Mouse (Mus musculus): ENCODE measurements around the gene Ppil6. TPM values are rescaled to one million over a fixed set of nuclear protein-coding genes. Genes with fewer than 3 reads are reported as not detected.

Ppil6 gene
- polyA plus RNA-seq, 1 experiment from 2014 or later: 0.80 TPM

DNA sequence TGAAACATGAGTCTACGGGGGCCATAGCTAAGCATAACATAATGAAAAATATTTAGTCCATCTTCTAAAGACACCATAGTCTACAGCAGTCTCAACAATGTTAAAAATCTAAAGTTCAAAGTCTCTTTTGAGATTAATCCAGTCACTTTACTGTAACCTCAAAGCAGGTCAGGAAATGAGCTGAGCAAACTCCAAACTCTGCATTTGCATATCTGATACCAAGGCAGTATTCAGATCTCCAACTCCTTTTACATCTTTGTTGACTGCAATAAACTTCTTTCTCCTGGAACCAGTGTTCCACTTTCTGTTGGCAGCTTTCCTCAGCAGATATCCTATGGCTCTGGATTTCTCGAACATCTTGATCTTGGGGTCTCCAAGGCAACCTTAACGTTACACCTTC is 19.5 kb upstream of the Ppil6 start:
- Histone ChIP-seq H3K36me3 (replicated peaks) (peaks cover 19% of the 10 kb centered on the region), H3K4me1 (peaks cover 11% of the 10 kb centered on the region), H3K27me3 (replicated peaks; ENCODE audit: low read depth, poor library complexity, severe bottlenecking) (no peaks in the 10 kb centered on the region), H3K27ac (replicated peaks) (no peak overlapping the region), H3K4me3 (no peak overlapping the region), H3K9me3 (no peaks in the 10 kb centered on the region)
- DNase-seq (ENCODE audit: low spot score): no peak
- WGBS: 86% methylated on average over 3 of the region's 3 CpGs

DNA sequence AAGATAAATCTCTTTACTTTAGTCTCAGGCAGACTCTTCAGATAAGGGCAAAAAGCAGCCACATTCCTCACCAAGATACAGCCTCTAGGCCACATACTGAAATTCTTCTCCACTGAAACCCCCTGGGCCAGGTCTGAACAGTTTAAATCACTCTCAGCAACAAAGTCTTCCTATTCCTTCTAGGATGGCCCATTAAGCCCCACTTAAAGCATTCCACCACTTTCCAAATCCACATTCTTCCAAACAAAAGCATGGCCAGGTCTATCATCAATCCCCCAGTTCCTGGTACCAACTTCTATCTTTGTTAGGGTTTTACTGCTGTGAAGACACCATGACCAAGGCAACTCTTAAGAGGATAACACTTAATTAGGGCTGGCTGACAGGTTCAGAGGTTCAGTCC is 17.7 kb upstream of the Ppil6 start:
- H3K27ac ChIP-seq (replicated peaks): no peak overlapping the region
- H3K27me3 ChIP-seq (replicated peaks; ENCODE audit: low read depth, poor library complexity, severe bottlenecking): no peaks in the 10 kb centered on the region
- DNase-seq (ENCODE audit: low spot score): no peak
- H3K36me3 ChIP-seq (replicated peaks): peaks cover 6% of the 10 kb centered on the region; the same call in 1 of the 2 replicates
- H3K4me3 ChIP-seq: no peak overlapping the region
- peaks cover 29% of the 10 kb centered on the region for H3K4me1 ChIP-seq
- H3K9me3 ChIP-seq: no peaks in the 10 kb centered on the region

DNA sequence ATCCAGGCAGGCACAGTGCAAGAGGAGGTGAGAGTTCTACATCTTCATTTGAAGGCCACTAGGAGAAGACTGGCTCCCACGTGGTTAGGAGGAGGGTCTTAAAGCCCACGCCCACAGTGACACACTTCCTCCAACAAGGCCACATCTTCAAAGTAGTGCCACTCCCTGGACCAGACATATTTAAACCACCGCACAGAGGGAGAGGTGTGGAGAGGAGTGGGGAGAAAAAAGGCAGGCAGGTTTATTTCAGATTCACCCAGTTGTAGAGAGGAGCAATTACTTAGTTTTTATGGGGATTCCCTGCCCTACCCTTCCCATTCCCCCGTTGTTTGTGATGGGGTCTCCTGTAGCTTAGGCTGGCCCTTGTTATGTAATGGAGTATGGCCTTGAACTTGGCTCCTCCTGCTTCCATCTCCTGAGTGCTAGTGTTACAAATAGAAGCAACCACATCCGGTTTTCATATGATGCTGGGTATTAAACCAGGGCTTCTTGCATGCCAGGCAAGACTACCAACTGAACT is 17.2 kb upstream of the Ppil6 start:
- 79% methylated on average over 5 of the region's 5 CpGs for WGBS
- H3K4me1 ChIP-seq: peaks cover 34% of the 10 kb centered on the region
- H3K36me3 ChIP-seq (replicated peaks): peaks cover 7% of the 10 kb centered on the region; the same call in 1 of the 2 replicates
- H3K9me3 ChIP-seq: no peaks in the 10 kb centered on the region
- H3K4me3 ChIP-seq: no peak overlapping the region
- DNase-seq (ENCODE audit: low spot score): no peak
- H3K27ac ChIP-seq (replicated peaks): no peak overlapping the region
- H3K27me3 ChIP-seq (replicated peaks; ENCODE audit: low read depth, poor library complexity, severe bottlenecking): no peaks in the 10 kb centered on the region

DNA sequence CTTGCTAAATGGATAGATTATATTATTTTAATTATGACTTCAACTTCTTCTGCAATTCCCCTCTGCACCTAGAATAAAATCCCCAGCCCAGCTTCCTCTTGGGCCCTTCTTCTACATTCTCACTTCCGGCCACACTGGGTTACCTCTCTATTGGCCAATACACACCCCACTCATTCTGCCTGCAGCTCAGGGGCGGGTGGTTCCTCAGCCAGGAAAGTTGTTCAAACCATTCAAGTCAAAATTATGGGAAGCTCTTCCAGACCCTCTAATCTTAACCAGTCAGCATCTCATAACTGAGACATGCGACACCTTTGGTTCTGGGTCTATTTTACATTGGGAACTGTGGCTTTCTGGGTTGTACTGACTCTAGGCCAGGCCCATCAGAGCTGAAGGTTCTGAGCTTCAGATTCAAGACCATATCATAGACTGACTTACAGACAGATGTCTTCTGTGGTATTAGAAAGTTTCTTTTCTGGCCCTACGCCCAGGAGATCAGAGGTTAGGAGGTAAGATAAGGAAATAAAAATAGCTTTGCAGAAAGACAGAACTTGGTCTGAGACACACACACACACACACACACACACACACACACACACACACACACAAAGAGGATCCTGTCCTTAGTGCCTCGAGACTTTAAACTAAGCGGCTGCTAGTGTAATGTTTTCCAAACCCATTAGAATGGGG is 16.3 kb upstream of the Ppil6 start:
- Histone ChIP-seq H3K4me3 (no peak overlapping the region), H3K4me1 (peaks cover 39% of the 10 kb centered on the region), H3K27me3 (replicated peaks; ENCODE audit: low read depth, poor library complexity, severe bottlenecking) (no peaks in the 10 kb centered on the region), H3K27ac (replicated peaks) (no peak overlapping the region), H3K36me3 (replicated peaks) (peaks cover 10% of the 10 kb centered on the region), H3K9me3 (no peaks in the 10 kb centered on the region)
- no peak for DNase-seq (ENCODE audit: low spot score)
- 82% methylated on average over 6 of the region's 6 CpGs for WGBS

DNA sequence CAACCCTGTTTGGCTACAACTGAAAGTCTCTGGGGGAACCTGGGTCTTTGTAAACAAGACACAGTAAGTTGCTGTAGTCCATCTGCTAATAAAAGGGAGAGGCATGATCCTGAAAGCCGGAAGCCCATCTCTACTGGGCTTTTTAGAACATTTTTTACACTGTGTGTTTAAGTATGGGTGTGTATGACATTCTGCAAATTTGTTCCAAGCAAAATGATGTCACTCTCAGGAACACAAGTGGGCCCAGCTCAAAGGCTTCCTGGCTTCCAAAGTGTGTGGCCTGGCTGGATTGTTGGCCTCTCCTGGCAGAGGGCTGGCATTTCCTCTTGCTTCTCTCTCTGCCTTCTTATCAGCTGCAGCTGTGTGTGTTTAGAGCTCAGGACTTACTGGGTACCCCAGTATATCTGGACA is 15.3 kb upstream of the Ppil6 start:
- peaks cover 39% of the 10 kb centered on the region for H3K4me1 ChIP-seq
- no peak overlapping the region for H3K27ac ChIP-seq (replicated peaks)
- H3K9me3 ChIP-seq: no peaks in the 10 kb centered on the region
- WGBS: 79% methylated on average over 1 of the region's 1 CpGs
- no peak for DNase-seq (ENCODE audit: low spot score)
- no peaks in the 10 kb centered on the region for H3K27me3 ChIP-seq (replicated peaks; ENCODE audit: low read depth, poor library complexity, severe bottlenecking)
- peaks cover 20% of the 10 kb centered on the region for H3K36me3 ChIP-seq (replicated peaks)
- no peak overlapping the region for H3K4me3 ChIP-seq

DNA sequence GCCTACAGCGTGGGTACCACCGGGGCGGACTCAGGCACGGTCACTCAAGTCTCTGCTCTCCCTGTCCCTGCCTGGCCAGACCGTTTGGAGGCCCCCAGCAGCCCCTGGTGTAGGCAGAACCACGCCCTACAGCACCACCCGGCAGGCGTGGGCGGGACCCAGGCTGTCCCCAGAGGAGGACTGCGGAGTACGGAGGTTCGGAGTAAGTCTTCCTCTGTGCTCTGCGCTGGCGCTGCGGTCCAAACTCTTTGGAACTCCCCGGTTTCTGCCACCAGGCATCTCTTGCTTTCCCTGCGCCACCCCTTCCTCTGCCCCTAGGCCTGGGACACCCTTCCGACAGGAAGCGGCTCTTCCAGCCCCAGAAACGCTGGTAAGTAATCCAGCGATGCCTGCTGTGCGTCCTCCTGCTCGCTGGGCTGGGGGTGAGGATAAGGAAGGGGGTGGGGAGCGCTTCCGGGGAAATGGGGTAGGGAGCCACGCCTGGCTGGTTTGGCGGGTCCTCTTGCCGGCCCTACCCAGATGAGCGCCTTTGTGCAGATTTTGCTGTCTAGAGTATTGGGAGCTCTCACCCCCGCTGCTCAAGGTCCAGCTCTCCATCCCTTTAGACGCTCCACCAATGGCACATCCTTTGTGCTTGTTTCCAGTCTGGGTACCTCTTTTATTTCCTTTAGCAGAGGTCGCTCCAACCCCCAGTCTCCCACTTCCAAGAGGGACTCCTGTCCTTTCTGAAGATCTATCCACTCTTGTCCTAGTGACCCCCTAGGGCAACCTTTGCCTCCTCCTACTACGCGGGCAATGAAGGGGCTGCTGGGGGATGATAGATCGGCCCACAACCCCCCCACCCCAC is 13.8 kb upstream of the Ppil6 start, which contains the start of gene Mical1:
TSS of gene Mical1 (plus strand) at position 144 of the 847 bp plus-strand sequence.
- H3K36me3 ChIP-seq (replicated peaks): peaks cover 33% of the 10 kb centered on the region
- under 1% methylated on average over 35 of the region's 35 CpGs for WGBS
- peak; percentile 75 for DNase-seq (ENCODE audit: low spot score)
- peak within 1 kb of the TSS; percentile 74 for H3K4me3 ChIP-seq
- H3K9me3 ChIP-seq: no peaks in the 10 kb centered on the region
- H3K27me3 ChIP-seq (replicated peaks; ENCODE audit: low read depth, poor library complexity, severe bottlenecking): no peaks in the 10 kb centered on the region
- H3K4me1 ChIP-seq: peaks cover 45% of the 10 kb centered on the region
- peak within 1 kb of the TSS; percentile 93 for H3K27ac ChIP-seq (replicated peaks)

DNA sequence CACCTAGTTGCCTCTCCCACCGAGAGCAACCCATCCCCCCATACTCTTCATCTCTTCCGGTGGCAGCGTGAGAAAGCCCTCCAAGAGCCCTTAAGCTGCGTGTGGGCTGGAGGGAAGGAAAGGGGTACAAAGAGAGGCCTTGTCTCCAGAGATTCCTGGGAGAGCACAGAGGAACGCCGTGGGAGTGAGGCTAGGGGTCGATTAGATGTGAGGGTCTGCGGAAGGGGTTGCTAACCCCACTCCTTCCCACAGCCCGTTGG is 13.3 kb upstream of the Ppil6 start:
- H3K4me3 ChIP-seq: peak overlapping the region; percentile 74
- no peaks in the 10 kb centered on the region for H3K27me3 ChIP-seq (replicated peaks; ENCODE audit: low read depth, poor library complexity, severe bottlenecking)
- WGBS: under 1% methylated on average over 9 of the region's 9 CpGs
- peaks cover 47% of the 10 kb centered on the region for H3K4me1 ChIP-seq
- DNase-seq (ENCODE audit: low spot score): peak; percentile 70
- H3K27ac ChIP-seq (replicated peaks): peak overlapping the region; percentile 93
- no peaks in the 10 kb centered on the region for H3K9me3 ChIP-seq
- H3K36me3 ChIP-seq (replicated peaks): peaks cover 39% of the 10 kb centered on the region

DNA sequence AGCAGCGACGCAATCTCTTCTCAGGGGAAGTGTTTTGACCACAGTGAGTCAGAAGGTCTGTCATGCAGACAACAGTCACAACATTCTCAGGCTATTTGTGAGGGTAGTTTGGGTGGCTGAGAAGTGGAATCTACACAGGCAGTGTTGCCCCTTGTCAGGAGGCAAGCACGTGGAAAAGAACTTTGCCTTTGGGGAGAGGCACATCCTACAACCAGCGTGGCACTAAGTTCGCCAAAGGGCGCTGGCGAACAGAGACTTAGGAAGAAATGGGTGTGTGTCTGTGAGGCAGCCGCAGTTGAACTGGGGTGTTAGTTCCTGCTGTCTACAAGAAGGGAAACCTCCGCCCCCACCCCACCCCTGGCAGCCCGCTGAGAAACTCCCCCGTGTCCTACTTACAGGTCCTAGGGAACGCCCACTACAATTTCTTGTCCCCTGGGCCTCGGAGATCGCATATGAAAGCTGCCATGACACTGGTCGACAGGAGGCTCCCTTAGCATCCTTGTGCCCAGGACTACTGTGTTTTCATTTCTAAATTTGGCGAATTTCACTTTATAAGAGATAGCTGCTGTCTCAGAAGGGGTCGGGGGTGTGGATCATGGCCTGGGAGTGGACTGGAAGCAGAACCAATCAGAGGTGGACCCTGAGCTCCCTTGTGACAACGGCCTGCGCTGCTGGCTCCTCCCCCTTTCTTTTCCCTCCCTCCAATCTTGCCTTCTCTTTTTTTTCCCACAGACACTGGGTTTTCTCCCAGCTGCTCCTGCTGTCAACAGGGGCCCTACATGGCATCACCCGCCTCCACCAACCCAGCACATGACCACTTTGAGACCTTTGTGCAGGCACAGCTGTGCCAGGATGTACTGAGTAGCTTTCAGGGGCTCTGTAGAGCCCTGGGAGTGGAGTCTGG is 12.7 kb upstream of the Ppil6 start:
- Histone ChIP-seq H3K4me1 (peaks cover 47% of the 10 kb centered on the region), H3K9me3 (no peaks in the 10 kb centered on the region), H3K27ac (replicated peaks) (peak overlapping the region; percentile 93), H3K4me3 (peak overlapping the region; percentile 74), H3K36me3 (replicated peaks) (peaks cover 45% of the 10 kb centered on the region), H3K27me3 (replicated peaks; ENCODE audit: low read depth, poor library complexity, severe bottlenecking) (no peaks in the 10 kb centered on the region)
- WGBS: 3% methylated on average over 20 of the region's 20 CpGs
- peak; percentile 78 for DNase-seq (ENCODE audit: low spot score)

DNA sequence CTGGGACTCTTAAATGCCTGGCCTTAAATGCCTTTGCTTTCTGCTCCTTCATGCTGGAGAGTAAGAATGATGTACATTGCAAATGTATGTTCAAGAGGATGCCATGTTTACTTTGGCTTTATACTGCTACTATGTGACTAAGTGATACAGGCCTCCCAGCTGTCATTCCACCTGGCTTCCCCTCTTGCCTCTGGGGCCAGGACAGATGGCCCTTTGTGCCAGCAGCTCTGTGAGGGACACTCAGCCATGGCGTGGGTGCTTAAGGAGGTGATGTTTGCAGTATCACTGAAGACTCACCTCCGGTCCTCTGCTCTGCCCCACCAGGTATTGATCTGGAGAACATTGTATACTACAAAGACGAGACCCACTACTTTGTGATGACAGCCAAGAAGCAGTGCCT is 10.3 kb upstream of the Ppil6 start:
- no peak for DNase-seq (ENCODE audit: low spot score)
- Histone ChIP-seq H3K4me3 (no peak overlapping the region), H3K9me3 (no peaks in the 10 kb centered on the region), H3K4me1 (peaks cover 44% of the 10 kb centered on the region), H3K27me3 (replicated peaks; ENCODE audit: low read depth, poor library complexity, severe bottlenecking) (no peaks in the 10 kb centered on the region), H3K27ac (replicated peaks) (no peak overlapping the region), H3K36me3 (replicated peaks) (peaks cover 69% of the 10 kb centered on the region)
- WGBS: 88% methylated on average over 3 of the region's 3 CpGs

DNA sequence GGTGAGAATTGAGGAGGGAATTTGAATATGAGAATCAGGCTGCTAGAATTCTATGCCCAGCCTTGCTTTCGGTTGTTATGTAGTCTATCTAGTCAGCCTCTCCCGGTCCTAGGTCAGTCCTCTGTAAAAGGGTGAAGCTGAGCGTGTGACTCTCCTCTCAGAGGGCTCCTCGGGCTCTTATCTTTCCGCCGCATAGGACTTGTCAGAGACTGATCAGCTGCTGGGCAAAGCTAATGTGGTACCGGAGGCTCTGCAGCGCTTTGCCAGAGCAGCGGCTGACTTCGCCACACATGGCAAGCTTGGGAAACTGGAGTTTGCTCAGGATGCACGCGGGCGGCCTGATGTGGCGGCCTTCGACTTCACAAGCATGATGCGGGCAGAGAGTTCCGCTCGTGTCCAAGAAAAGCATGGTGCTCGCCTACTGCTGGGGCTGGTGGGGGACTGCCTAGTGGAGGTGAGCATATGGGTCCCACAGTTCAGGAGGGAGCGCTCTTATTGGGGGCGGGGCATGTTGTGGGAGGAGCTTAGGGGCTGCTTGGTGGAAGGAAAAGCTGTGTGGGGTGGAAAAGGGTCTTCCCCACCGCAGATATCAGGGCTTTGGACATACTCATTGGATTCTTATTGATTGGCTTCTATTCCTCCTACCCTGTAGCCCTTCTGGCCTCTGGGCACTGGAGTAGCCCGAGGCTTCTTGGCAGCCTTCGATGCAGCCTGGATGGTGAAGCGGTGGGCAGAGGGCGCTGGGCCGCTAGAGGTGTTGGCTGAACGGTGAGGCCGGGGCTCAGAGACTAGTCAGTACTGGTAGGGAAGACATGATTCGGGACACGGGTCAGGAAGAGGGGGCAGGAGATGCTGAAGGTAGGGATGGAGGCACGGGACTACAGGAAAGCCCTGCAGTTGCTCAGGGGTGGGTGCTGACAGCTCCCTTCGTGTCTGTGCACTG is 9.0 kb upstream of the Ppil6 start:
- Histone ChIP-seq H3K4me3 (no peak overlapping the region), H3K27ac (replicated peaks) (no peak overlapping the region), H3K36me3 (replicated peaks) (peaks cover 82% of the 10 kb centered on the region), H3K4me1 (peaks cover 31% of the 10 kb centered on the region), H3K27me3 (replicated peaks; ENCODE audit: low read depth, poor library complexity, severe bottlenecking) (no peaks in the 10 kb centered on the region), H3K9me3 (no peaks in the 10 kb centered on the region)
- DNase-seq (ENCODE audit: low spot score): no peak
- WGBS: 73% methylated on average over 33 of the region's 33 CpGs

DNA sequence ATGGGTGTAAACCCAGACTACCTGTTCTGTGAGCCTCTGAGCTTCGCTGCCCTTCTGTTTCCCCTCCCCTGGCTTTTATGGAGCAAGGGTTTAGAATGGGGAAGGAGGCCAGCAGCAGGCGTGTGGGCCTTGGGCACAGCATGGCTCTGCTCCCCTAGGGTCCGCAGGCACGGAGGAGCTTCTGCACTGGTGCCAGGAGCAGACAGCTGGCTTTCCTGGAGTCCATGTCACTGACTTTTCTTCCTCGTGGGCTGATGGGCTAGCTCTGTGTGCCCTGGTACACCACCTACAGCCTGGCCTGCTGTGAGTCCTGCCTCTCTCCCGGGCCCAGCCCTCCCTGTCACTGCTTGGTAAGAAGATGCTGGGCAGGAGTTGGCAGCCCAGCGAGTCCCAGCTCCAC is 7.8 kb upstream of the Ppil6 start:
- Histone ChIP-seq H3K9me3 (no peaks in the 10 kb centered on the region), H3K27ac (replicated peaks) (no peak overlapping the region), H3K27me3 (replicated peaks; ENCODE audit: low read depth, poor library complexity, severe bottlenecking) (no peaks in the 10 kb centered on the region), H3K36me3 (replicated peaks) (peaks cover 94% of the 10 kb centered on the region), H3K4me1 (peaks cover 24% of the 10 kb centered on the region), H3K4me3 (no peak overlapping the region)
- DNase-seq (ENCODE audit: low spot score): no peak
- 92% methylated on average over 7 of the region's 7 CpGs for WGBS
